Mouse (Mus musculus): Measurements from ENCODE around the gene Htr1d. TPM values are rescaled to one million over a fixed set of nuclear protein-coding genes. Genes with fewer than 3 reads are reported as not detected.

Htr1d gene
- polyA plus RNA-seq (2015; fragmentation: Nextera tagmentation; extraction: Ambion mirVana) = not detected in 2 replicates

DNA sequence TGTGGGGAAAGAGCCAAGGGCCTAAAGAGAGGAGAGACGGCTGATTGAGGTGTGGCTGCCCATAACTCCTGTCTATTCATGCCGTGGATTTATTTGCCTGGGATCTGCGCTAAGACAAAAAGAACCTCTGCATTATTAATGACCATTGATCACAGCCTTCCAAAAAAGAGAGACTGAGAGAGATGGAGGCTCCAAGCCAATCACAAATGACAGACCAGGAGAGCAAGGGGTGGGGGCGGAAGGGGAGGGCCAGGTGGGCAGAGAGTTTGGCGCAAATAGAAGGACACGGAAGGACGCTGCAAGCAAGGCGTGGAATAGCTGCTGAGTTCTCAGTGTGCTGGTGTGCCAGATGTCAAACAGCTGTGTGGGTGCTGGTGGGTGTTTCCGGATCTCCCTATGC, at the start of gene Htr1d:
Htr1d (plus strand) TSS at position 301 of the 400 bp plus-strand sequence.

DNA sequence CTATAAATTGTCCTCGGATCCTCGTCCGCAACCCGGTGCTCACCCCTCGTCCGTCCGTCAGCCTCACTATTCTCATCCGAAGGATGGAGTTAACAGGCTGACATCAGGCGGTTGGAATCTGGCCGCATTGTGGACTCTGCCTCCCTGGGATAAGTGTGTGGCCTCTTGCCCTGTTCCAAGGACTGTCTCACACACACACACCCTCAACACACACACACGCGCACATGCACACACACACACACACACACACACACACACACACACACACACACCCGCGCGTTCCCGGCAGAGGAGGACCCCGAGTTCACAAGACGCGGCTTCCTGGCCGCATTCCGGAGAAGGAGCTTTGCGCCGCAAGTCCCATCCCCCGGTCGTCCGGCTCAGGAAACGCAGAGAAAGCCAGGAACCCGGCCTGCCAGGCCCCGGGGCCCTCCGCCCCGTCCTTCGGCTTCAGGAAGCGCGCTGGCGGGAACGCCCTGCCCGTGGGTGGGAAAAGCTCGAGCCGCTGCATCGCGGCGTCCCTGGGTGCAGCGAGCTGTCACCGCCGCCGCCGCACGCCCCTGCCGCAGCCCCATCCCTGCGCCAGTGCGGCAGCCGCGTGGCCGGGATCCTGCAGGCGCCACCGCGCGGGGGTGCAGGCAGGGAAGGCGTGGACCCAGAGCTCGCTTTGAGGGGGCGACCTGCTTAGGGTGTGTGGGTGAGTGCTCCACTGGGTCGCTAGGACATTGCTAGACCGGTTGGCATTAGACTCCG, 38.9 kb downstream of the Htr1d start, which contains the start of gene 6030445D17Rik:
6030445D17Rik (plus strand) TSS at position 165 of the 753 bp plus-strand sequence.

DNA sequence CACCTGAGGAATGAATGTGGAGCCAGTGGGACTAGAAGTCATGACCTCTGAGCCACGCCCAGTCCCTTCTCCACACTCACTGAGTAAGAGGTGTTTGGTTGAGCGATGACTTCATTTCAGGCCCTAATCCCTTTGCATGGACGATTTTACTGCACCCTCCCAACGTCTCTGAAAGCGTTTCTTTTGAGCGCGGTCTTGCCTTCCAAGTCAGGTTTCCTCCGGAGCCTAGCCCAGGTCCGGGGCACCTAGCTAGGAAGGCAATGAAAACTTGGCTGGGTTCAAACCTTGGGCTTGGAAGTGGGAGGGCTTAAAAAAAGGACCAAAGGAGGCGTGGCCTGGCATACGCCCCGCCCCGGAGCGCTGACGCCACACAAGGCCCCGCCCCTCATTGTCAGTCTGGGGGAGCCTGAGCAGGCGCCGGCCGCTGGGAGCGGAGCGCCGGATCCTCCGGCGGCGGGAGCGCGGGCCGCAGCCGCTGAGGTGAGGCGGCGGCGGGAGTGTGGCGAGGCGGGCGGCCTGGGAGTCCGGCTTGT, 46.1 kb downstream of the Htr1d start, which contains the start of gene Luzp1:
Luzp1 (plus strand) TSS at position 391 of the 533 bp plus-strand sequence.

Other genes with a start within 250 kb of the Htr1d start
- 0.73 and 1.0 TPM in 2 replicates for gene Asap3, start 217.2 kb upstream of the Htr1d start, polyA plus RNA-seq (2015; fragmentation: Nextera tagmentation; extraction: Ambion mirVana)
- 3.3 and 3.7 TPM in 2 replicates for gene Tcea3, start 175.8 kb upstream of the Htr1d start, polyA plus RNA-seq (2015; fragmentation: Nextera tagmentation; extraction: Ambion mirVana)
- 5.1 and 6.6 TPM in 2 replicates for gene Zfp46, start 138.8 kb upstream of the Htr1d start, polyA plus RNA-seq (2015; fragmentation: Nextera tagmentation; extraction: Ambion mirVana)
- gene Hnrnpr, start 112.6 kb upstream of the Htr1d start, polyA plus RNA-seq (2015; fragmentation: Nextera tagmentation; extraction: Ambion mirVana) = 74.2 and 83.2 TPM in 2 replicates
- gene 6030445D17Rik, start 38.7 kb downstream of the Htr1d start, polyA plus RNA-seq (2015; fragmentation: Nextera tagmentation; extraction: Ambion mirVana) = 0.19 and 0.24 TPM in 2 replicates
- 22.4 and 28.8 TPM in 2 replicates for gene Luzp1, start 46.2 kb downstream of the Htr1d start, polyA plus RNA-seq (2015; fragmentation: Nextera tagmentation; extraction: Ambion mirVana)
- gene Kdm1a, start 179.2 kb downstream of the Htr1d start, polyA plus RNA-seq (2015; fragmentation: Nextera tagmentation; extraction: Ambion mirVana) = 16.9 and 18.2 TPM in 2 replicates
- not detected in 2 replicates for gene Tex46, start 186.9 kb downstream of the Htr1d start, polyA plus RNA-seq (2015; fragmentation: Nextera tagmentation; extraction: Ambion mirVana)
- not detected in 2 replicates for gene Lactbl1, start 199.1 kb downstream of the Htr1d start, polyA plus RNA-seq (2015; fragmentation: Nextera tagmentation; extraction: Ambion mirVana)